Mouse (Mus musculus): ENCODE data around the gene Rsph3b.

GRCm38 (mm10) chr17:6891966-6892934, 56.2 kb downstream of the Rsph3b start:
- TF ChIP-seq POLR2A (IDR thresholded peaks at IDR 0.05; ENCODE audit: borderline replicate concordance, insufficient read depth, low read length) = no peak
- TF ChIP-seq CTCF (IDR thresholded peaks at IDR 0.05; ENCODE audit: borderline replicate concordance, insufficient read depth, low read depth, low read length) = no peak

All from cerebellum, adult 2 months (tissue).